27 mouse cellular contexts compared by ENCODE assay signal in genomic region chr9:7560026-7560425, GRCm38 (mm10). TPM values are rescaled to one million over a fixed set of nuclear protein-coding genes. Genes with fewer than 3 reads are reported as not detected.
A peak's percentile ranks its signal among the peaks of the same experiment; 100 is the strongest.
DNase-seq lines count a peak whose midpoint lies in the region; ATAC-seq and TF ChIP-seq lines count a peak whose summit lies in the region.
"Had no signal": no experiment of that assay in that cellular context is flagged by ENCODE, and none has a peak within 500 bp of the region (broad histone marks: within the 10 kb centered on the region; RNA-seq: fewer than 3 reads in every experiment).

No protein-coding gene starts in this region.

- 73% methylated on average over 4 of the region's 4 CpGs for WGBS in heart, adult 2 months
- 48% methylated on average over 4 of the region's 4 CpGs for WGBS in lung, postnatal 0 days

- no peak overlapping the region for H3K4me3 ChIP-seq in heart, adult 2 months
- H3K4me3 ChIP-seq in lung, postnatal 0 days (ENCODE audit: low read depth, low read length), result no peak overlapping the region
- H3K4me3 ChIP-seq: embryonic facial prominence, embryonic 10.5 days; embryonic facial prominence, embryonic 12.5 days; forebrain, embryonic 13.5 days; forebrain, embryonic 15.5 days had no signal

- TF ChIP-seq POLR2A in heart, adult 2 months (IDR thresholded peaks at IDR 0.05; ENCODE audit: insufficient read depth, low read depth, low read length), result no peak

- no peak overlapping the region for H3K27ac ChIP-seq in heart, adult 2 months
- 0 out of 2 replicates have a peak overlapping the region, but pooled peaks have one; percentile 9 for H3K27ac ChIP-seq in lung, postnatal 0 days (ENCODE audit: low read length)
- H3K27ac ChIP-seq: embryonic facial prominence, embryonic 10.5 days; embryonic facial prominence, embryonic 12.5 days; forebrain, embryonic 13.5 days; forebrain, embryonic 15.5 days had no signal

- no peak for TF ChIP-seq EP300 in heart, adult 2 months (IDR thresholded peaks at IDR 0.05; ENCODE audit: insufficient read depth, low read depth, low read length)
- TF ChIP-seq EP300 in lung, postnatal 0 days (IDR thresholded peaks at IDR 0.05), result peak; percentile 25; the same call in 1 of the 2 replicates

- H3K4me2 ChIP-seq in lung, postnatal 0 days (replicated peaks; ENCODE audit: low read depth, low read length), result no peak overlapping the region
- H3K4me2 ChIP-seq: embryonic facial prominence, embryonic 12.5 days; forebrain, embryonic 13.5 days; forebrain, embryonic 15.5 days had no signal

- no peak overlapping the region for H3K9ac ChIP-seq in heart, adult 2 months (ENCODE audit: low read depth, low read length)
- H3K9ac ChIP-seq in lung, postnatal 0 days (replicated peaks; ENCODE audit: low read depth), result no peak overlapping the region
- H3K9ac ChIP-seq: embryonic facial prominence, embryonic 12.5 days; forebrain, embryonic 13.5 days; forebrain, embryonic 15.5 days; forebrain, postnatal 0 days had no signal

- no peaks in the 10 kb centered on the region for H3K79me2 ChIP-seq in heart, adult 2 months (replicated peaks; ENCODE audit: control insufficient read depth, insufficient read depth, low read length)

- no peaks in the 10 kb centered on the region for H3K9me3 ChIP-seq in lung, postnatal 0 days (ENCODE audit: low read length)
- H3K9me3 ChIP-seq: embryonic facial prominence, embryonic 10.5 days; embryonic facial prominence, embryonic 12.5 days; forebrain, embryonic 13.5 days; forebrain, embryonic 15.5 days; G1E had no signal

- TF ChIP-seq CTCF in heart, adult 2 months (IDR thresholded peaks at IDR 0.05), result no peak
- TF ChIP-seq CTCF in lung, postnatal 0 days (IDR thresholded peaks at IDR 0.05), result no peak

- intact Hi-C loops in heart, adult 2 months (cut with DNase I), result no loop called here

- H3K27me3 ChIP-seq in heart, adult 2 months (ENCODE audit: control insufficient read depth, insufficient read depth, low read length), result no peaks in the 10 kb centered on the region
- H3K27me3 ChIP-seq in lung, postnatal 0 days (replicated peaks; ENCODE audit: insufficient read depth, low read length), result no peaks in the 10 kb centered on the region
- H3K27me3 ChIP-seq: CH12.LX; embryonic facial prominence, embryonic 12.5 days; forebrain, embryonic 13.5 days; forebrain, embryonic 15.5 days had no signal

- H3K4me1 ChIP-seq in heart, adult 2 months (ENCODE audit: control insufficient read depth, insufficient read depth, low read length), result no peaks in the 10 kb centered on the region; the same call in 1 of the 2 replicates
- H3K4me1 ChIP-seq in lung, postnatal 0 days (ENCODE audit: insufficient read depth, low read depth, low read length), result 0 out of 2 replicates have a peak, but pooled peaks cover 3% of the 10 kb centered on the region
- H3K4me1 ChIP-seq: embryonic facial prominence, embryonic 10.5 days; embryonic facial prominence, embryonic 12.5 days; forebrain, embryonic 13.5 days; forebrain, embryonic 15.5 days had no signal

- H3K36me3 ChIP-seq in heart, adult 2 months (ENCODE audit: control insufficient read depth, insufficient read depth, low read length), result no peaks in the 10 kb centered on the region
- H3K36me3 ChIP-seq in lung, postnatal 0 days (ENCODE audit: insufficient read depth, low read length), result no peaks in the 10 kb centered on the region
- H3K36me3 ChIP-seq: embryonic facial prominence, embryonic 10.5 days; embryonic facial prominence, embryonic 12.5 days; forebrain, embryonic 15.5 days; G1E had no signal

- peak; percentile 75 for ATAC-seq in lung, postnatal 0 days
- ATAC-seq: CD4-positive, CD25-positive, alpha-beta regulatory T cell, adult 4 months; forebrain, embryonic 13.5 days; forebrain, embryonic 15.5 days; forebrain, postnatal 0 days had no signal

- DNase-seq in heart, adult 11 months, result peak; percentile 53
- DNase-seq in heart, adult 2 months, result no peak
- peak; percentile 76 for DNase-seq in lung, postnatal 0 days (ENCODE audit: low spot score)
- no peak for DNase-seq in lung, postnatal 14 days
- DNase-seq in Muller cell, postnatal 12 days (ENCODE audit: inconsistent ontology term), result peak; percentile 40
- no peak for DNase-seq in thymus, postnatal 4 days
- DNase-seq: adrenal gland, adult 2 months; adrenal gland, postnatal 10 days; adrenal gland, postnatal 25 days; B cell, adult 2 months; cerebellum, adult 11-12 months; cerebellum, adult 2 months; cerebellum, adult 9-10 months; cerebellum, postnatal 10 days; cerebellum, postnatal 25 days; forebrain, postnatal 0 days had no signal

RNA-seq across cellular contexts. Expression of gene Mmp8, which starts 1.8 kb away (rescaled TPM):
- under 1 TPM; 0.09 to 0.23 TPM for total RNA-seq in heart, adult 2 months (2021)
- 0.12 and 0.16 TPM in 2 replicates for polyA plus RNA-seq in heart, adult 2 months (2012; rRNA removed)
- 5.3 TPM in 2 replicates for polyA plus RNA-seq in lung, postnatal 0 days (2015; fragmentation: Nextera tagmentation; extraction: Ambion mirVana)
- total RNA-seq: CH12.LX had no signal
- polyA plus RNA-seq: adrenal gland, adult 2 months; cortical plate, adult 2 months; embryonic facial prominence, embryonic 10.5 days; forebrain, embryonic 11.5 days; forebrain, embryonic 13.5 days; forebrain, embryonic 15.5 days had no signal

RNA-seq across cellular contexts. Expression of gene Mmp27, which starts 11.2 kb away (rescaled TPM):
- under 1 TPM; 0.11 to 0.13 TPM for total RNA-seq in heart, adult 2 months (2021)
- 0.15 and 0.21 TPM in 2 replicates for polyA plus RNA-seq in heart, adult 2 months (2012; rRNA removed)
- 0.10 and 0.14 TPM in 2 replicates for polyA plus RNA-seq in lung, postnatal 0 days (2015; fragmentation: Nextera tagmentation; extraction: Ambion mirVana)
- total RNA-seq: CH12.LX; forebrain, postnatal 0 days had no signal
- polyA plus RNA-seq: cerebellum, adult 2 months; cortical plate, adult 2 months; embryonic facial prominence, embryonic 10.5 days; embryonic facial prominence, embryonic 12.5 days; forebrain, embryonic 11.5 days; forebrain, embryonic 13.5 days; forebrain, embryonic 15.5 days; forebrain, postnatal 0 days; G1E had no signal

RNA-seq across cellular contexts. Expression of gene Mmp10, which starts 57.9 kb away (rescaled TPM):
- not detected for total RNA-seq in heart, adult 2 months (2021)
- not detected in 2 replicates for polyA plus RNA-seq in heart, adult 2 months (2012; rRNA removed)
- not detected in 2 replicates for polyA plus RNA-seq in lung, postnatal 0 days (2015; fragmentation: Nextera tagmentation; extraction: Ambion mirVana)
- total RNA-seq: adrenal gland, adult 2 months; adrenal gland, postnatal 10 days; adrenal gland, postnatal 25 days; adrenal gland, postnatal 4 days; forebrain, postnatal 0 days had no signal
- polyA plus RNA-seq: adrenal gland, adult 2 months; CD4-positive, CD25-positive, alpha-beta regulatory T cell, adult 4 months; cerebellum, adult 2 months; cortical plate, adult 2 months; embryonic facial prominence, embryonic 10.5 days; embryonic facial prominence, embryonic 12.5 days; embryonic facial prominence, embryonic 14.5 days; forebrain, embryonic 11.5 days; forebrain, embryonic 13.5 days; forebrain, embryonic 15.5 days; forebrain, postnatal 0 days; G1E had no signal

Comparison
In these comparisons a context has a peak if more than half of its experiments do, and no peak if none do; other contexts are left out.
1. DNase-seq: peak in heart, adult 11 months (single experiment), lung, postnatal 0 days (single experiment) and Muller cell, postnatal 12 days (single experiment); none in heart, adult 2 months (0 of 2), lung, postnatal 14 days (single experiment) and thymus, postnatal 4 days (single experiment).